Mouse (Mus musculus): ENCODE measurements around the gene Vcl.

Vcl gene

DNA sequence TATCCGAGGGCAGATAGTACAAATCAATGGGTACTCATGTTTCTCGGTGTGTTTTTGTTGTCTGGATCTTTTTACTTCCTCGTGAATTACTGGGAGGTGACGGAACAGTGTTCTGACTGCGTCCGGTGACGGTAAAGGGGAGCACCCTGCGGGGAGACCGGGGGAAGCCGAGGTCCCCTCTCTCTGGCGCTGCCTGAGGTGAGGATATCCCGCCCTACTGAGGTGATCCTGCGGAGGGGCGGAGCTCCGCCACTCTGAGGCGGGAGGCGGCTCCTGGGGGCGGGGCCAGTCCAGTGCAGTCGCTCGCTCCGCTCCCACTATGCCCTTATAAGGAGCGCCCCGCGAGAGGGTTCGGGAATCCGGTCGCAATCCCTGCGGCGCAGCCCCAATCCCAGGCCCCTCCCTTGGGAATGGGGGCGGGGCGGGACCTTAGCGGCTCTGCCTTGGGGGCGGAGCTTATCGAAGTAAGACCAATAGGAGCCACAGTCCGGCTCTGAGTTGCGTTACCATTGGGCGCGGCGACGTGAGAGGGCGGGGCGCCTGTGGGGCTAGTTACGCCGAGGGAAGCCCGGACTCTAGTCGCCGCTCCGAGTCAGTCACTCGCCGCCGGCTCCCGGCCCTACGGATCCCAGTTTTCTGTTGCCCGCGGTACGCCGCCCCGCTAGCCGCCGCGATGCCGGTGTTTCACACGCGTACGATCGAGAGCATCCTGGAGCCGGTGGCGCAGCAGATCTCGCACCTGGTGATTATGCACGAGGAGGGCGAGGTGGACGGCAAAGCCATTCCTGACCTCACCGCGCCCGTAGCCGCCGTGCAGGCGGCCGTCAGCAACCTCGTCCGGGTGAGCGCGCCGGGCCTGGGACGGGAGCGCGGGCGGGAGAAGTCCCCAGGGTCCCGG lies at the start of gene Vcl:
TSS of gene Vcl (plus strand) at position 551 of the 898 bp plus-strand sequence.
- DNase-seq (ENCODE audit: inconsistent age in 2 of 2, low spot score in 1 of 2): peak; percentile 100

DNA sequence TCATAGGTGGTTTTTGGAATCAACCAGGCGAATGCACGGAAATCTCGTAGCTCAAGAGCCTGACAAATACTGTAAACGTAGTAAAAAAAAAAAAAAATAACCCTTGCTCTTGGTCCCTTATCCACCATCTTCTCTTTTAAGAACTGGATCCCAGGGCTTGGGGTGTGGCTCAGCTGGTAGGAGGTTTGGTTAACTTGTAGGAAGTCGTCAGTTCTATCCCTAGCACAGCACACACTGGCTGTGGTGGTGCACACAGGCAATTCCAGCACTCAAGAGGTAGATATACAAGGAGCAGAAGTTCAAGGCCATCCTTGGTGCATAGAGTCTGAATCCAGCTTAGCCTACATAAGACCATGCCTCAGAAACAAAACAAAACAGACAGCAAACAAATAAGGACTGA lies 44.5 kb upstream of the Vcl start:
- DNase-seq (ENCODE audit: inconsistent age in 2 of 2, low spot score in 1 of 2): no peak

- peak; percentile 27 to 58 for DNase-seq (ENCODE audit: inconsistent age in 2 of 2, low spot score in 1 of 2)
Measured at GRCm38 (mm10) chr14:20885091-20885888, 43.9 kb upstream of the Vcl start.

GRCm38 (mm10) chr14:20886266-20886665 lies 42.9 kb upstream of the Vcl start:
- DNase-seq (ENCODE audit: inconsistent age in 2 of 2, low spot score in 1 of 2): peak in 1 of 2 experiments; percentile 67

DNA sequence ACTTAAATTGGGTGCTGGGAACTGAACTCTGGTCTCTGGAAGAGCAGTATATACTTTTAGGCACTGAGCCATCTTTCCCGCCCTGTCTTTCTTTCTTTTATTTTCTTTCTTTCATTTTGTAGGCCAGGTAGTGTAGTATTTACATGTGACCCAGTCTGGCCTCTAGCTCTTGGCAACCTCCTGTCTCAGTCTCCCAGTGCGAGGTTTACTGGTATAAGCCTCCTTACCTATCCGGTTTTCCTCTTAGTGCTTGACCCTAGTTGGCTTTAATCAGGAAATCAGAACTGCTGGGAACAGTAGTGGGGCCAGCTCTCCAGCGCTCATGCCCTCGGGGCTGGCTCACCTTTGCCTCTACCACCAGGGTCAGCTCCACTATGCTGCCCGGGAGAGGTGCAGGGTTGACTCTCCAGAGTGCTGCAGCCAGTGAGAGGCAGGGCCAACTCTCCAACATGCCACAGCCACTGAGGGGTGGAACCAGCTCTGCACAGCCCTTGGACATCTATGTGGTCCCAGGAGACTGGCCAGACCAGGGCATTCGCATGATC lies 41.6 kb upstream of the Vcl start:
- DNase-seq (ENCODE audit: inconsistent age in 2 of 2, low spot score in 1 of 2): no peak

- DNase-seq (ENCODE audit: inconsistent age in 2 of 2, low spot score in 1 of 2): no peak
Measured at GRCm38 (mm10) chr14:20891941-20892402, 37.2 kb upstream of the Vcl start.

DNA sequence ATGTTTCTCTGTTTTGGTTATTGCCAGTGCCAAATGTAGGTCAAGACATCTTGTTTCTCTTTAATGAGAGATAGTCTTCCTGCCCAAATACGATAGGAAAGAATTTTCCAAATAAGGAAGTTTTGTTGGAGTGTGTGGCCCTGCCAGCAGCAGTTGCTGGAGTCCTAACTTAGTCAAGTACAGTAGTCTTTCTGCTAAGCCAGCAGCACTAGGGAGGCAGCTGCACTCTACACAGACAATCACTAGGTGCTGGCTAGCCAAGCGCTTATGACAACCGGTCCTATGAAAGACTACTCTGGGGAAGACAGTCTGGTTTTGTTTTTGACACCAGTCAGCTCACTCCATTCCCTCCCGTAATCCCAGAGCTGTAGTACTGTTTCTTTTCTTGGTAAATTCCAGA lies 35.4 kb upstream of the Vcl start:
- DNase-seq (ENCODE audit: inconsistent age in 2 of 2, low spot score in 1 of 2): no peak

DNA sequence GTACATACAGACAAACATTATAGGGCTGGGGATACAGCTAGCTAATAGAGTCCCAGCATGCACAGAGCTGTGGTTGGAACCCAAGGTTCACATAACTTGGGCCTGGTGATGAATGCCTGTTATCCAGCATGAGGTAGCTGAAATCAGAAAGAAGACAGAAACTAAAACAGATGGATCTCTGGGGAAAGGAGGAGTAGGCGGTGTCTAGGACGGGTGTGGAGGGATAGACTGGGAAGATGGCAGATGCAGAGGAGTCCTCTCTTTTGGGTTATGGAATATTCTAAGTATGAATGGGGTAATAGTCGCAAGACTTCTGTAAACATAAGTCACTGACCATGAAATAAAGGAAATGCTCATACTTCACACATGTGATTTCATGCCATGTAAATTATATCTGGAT lies 27.9 kb upstream of the Vcl start:
- DNase-seq (ENCODE audit: inconsistent age in 2 of 2, low spot score in 1 of 2): no peak

GRCm38 (mm10) chr14:20903137-20903536 lies 26.1 kb upstream of the Vcl start:
- peak in 1 of 2 experiments; percentile 56 for DNase-seq (ENCODE audit: inconsistent age in 2 of 2, low spot score in 1 of 2)

GRCm38 (mm10) chr14:20911811-20912210 lies 17.4 kb upstream of the Vcl start:
- no peak for DNase-seq (ENCODE audit: inconsistent age in 2 of 2, low spot score in 1 of 2)

DNA sequence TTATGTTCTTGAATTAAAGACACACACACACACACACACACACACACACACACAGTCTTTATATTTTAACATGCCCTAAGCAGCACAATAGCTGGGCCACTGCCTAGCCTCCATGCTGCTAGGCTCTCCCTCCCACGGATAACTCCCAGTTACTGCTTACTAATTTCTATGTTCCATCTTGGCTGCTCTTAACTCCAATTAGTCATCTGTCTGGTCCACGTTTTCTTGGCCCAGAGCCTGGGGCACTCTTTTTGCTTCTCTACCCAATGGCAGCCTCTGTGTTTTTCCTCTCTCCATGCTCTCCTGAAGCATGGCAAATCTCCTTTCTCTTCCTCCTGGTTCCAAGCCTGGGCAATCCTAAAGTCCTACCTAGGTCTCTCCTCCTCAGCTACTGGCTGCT lies 14.8 kb upstream of the Vcl start:
- DNase-seq (ENCODE audit: inconsistent age in 2 of 2, low spot score in 1 of 2): peak; percentile 77 to 84

- DNase-seq (ENCODE audit: inconsistent age in 2 of 2, low spot score in 1 of 2): no peak
Measured at GRCm38 (mm10) chr14:20916625-20917612, 12.3 kb upstream of the Vcl start.

DNA sequence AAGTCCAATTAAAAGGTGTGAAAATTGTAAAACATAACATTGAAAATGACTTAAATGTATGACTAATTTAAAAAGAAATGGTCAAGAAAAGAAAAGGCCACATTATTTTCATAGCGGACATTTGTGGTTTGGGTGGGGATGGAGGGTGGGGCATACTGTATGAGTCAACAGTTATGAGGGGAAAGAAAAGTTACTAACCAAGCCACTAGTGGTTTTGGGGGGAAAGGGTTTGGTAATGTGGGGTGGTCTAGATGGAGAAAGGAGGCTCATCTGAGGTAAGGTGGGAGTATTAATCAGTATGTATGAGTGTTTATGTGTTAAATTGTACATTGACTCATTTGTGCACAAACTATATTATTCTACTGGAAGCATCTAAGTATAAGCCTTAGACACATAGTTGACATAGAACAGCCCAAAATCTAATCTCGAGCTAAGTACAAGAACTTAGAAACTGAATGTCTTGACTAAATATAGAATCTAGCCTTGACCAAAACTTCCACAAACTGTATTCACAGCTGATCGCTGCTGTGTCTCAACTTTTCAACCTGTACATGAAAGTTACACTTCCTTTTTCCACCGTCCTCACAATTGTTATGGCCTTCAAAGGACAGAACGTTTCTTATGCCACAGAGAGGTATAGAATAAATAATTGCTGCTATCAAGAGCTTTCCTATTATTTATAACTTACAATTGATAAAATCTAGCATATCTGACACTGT lies 5.0 kb upstream of the Vcl start:
- no peak for DNase-seq (ENCODE audit: inconsistent age in 2 of 2, low spot score in 1 of 2)

GRCm38 (mm10) chr14:20927470-20928307 lies 1.5 kb upstream of the Vcl start:
- peak in 1 of 2 experiments; percentile 35 for DNase-seq (ENCODE audit: inconsistent age in 2 of 2, low spot score in 1 of 2)

GRCm38 (mm10) chr14:20928308-20928685 lies 901 bp upstream of the Vcl start:
- peak; percentile 24 to 72 for DNase-seq (ENCODE audit: inconsistent age in 2 of 2, low spot score in 1 of 2)

- no peak for DNase-seq (ENCODE audit: inconsistent age in 2 of 2, low spot score in 1 of 2)
Measured at GRCm38 (mm10) chr14:20929814-20930434, 726 bp downstream of the Vcl start.

DNA sequence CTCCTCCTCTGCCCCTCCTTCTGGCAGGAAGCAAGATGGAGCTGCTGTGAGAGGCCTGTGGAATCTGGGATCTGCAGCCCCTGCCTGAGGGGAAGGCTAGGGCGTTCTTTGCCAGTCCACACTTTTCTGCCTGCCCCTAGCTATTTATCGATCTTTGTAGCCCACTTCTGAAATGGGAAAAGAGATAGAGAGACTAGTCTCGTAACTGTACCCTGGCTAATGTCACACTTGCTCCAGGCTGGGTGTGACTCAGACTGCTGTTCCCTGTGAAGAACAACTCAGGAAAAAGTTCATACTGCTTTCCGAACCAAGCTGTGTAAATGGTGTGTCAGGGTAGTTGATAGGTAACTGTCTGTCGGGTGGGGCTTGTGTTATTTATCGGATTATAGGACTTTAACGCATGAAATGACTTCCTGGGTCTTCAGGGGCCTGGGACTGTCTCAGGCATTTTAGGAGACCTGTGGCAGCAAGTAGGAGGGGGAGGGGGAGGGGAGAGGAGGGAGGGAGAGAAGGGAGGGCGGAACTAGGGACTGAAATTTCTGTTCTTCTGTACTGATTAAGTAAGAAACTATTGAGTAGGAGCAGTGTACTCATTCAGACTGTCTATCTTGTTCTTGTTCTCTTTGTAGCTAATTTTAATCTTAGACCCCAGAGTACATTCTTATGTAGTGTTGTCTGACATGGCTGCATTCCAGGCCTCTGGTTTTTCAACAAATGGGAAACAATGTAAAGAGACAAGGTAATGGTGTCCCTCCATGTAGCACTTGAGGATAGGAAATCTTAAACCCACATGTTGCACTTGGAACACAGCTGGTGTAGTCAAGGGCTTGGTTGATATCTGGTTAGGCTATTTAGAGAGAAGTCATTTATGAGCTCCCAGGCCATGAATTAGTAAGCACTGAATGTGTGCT lies 1.5 kb downstream of the Vcl start:
- peak; percentile 50 to 84 for DNase-seq (ENCODE audit: inconsistent age in 2 of 2, low spot score in 1 of 2)

All from adrenal gland, adult (tissue).